Mouse (Mus musculus) olfactory bulb, adult 2 months (tissue): ENCODE measurements around the gene Cep170b.

Experiments
- CTCF ChIP-seq: fragments of 200-500 bp; IDR thresholded peaks from 2 replicates; pipeline ENCODE4 v1.5.1; 2012; ENCODE audit warnings: low read depth, mild to moderate bottlenecking, low read length, moderate library complexity; ENCODE audit not compliant: insufficient read depth
- POLR2A ChIP-seq: fragments of 200-500 bp; IDR thresholded peaks from 2 replicates; pipeline ENCODE4 v1.6.1; 2012; ENCODE audit warnings: mild to moderate bottlenecking, low read depth, low read length, moderate library complexity; ENCODE audit not compliant: insufficient read depth

- TF ChIP-seq POLR2A, result no peak
- no peak for TF ChIP-seq CTCF
Measured at GRCm38 (mm10) chr12:112745716-112746115, 25.5 kb downstream of the Cep170b start.
